Mouse (Mus musculus) kidney, adult 2 months (tissue): ENCODE results near the gene Kxd1. TPM values are rescaled to one million over a fixed set of nuclear protein-coding genes. Genes with fewer than 3 reads are reported as not detected.

Source experiments
- DNase-seq: peaks from one replicate; pipeline ENCODE4 v3.0.0; 2021
- H3K27ac ChIP-seq: fragments of 200-500 bp; 2 replicates; pipeline ENCODE4 v1.5.1; 2012; ENCODE audit warnings: low read depth, low read length, control low read depth, inconsistent platforms; ENCODE audit not compliant: insufficient read depth
- H3K27me3 ChIP-seq: fragments of 200-500 bp; replicated peaks from 2 replicates; pipeline ENCODE4 v1.6.1; 2012; ENCODE audit warnings: mild to moderate bottlenecking, moderate library complexity, low read length, inconsistent platforms; ENCODE audit not compliant: control insufficient read depth, insufficient read depth
- H3K36me3 ChIP-seq: fragments of 200-500 bp; 2 replicates; pipeline ENCODE4 v1.6.1; 2012; ENCODE audit warnings: mild to moderate bottlenecking, moderate library complexity, low read length, inconsistent platforms; ENCODE audit not compliant: control insufficient read depth, insufficient read depth
- H3K4me1 ChIP-seq: fragments of 200-500 bp; 2 replicates; pipeline ENCODE4 v1.6.1; 2011; ENCODE audit warnings: low read length; ENCODE audit not compliant: control insufficient read depth, insufficient read depth
- H3K4me3 ChIP-seq: fragments of 200-500 bp; 2 replicates; pipeline ENCODE4 v1.5.1; 2011; ENCODE audit warnings: mild to moderate bottlenecking, low read depth, low read length, control low read depth; ENCODE audit not compliant: insufficient read depth
- CTCF ChIP-seq: fragments of 200-500 bp; conservative IDR thresholded peaks from 2 replicates; pipeline ENCODE4 v1.5.1; 2011; ENCODE audit warnings: low read depth, mild to moderate bottlenecking, control low read depth, low read length, moderate library complexity, mixed read lengths; ENCODE audit not compliant: insufficient read depth, insufficient read length
- POLR2A ChIP-seq: fragments of 200-500 bp; IDR thresholded peaks from one replicate; pipeline ENCODE4 v1.6.1; 2011; ENCODE audit warnings: low read depth, low read length, control low read depth
- WGBS: fragments of 180-500 bp; shearing (Covaris S2); methylation state at CpG from one replicate; pipeline ENCODE4 v1.1.7; 2018; 5-methylcytosine and 5-hydroxymethylcytosine counted together
- polyA plus RNA-seq: library from polyadenylated mRNA; depleted of rRNA; stranded (reverse); fragments of >200 nt; gene quantifications from 2 replicates; pipeline ENCODE4 v1.2.3, GENCODE M21; 2012

The Kxd1 gene
- polyA plus RNA-seq, 1 experiment = 151 TPM

DNA sequence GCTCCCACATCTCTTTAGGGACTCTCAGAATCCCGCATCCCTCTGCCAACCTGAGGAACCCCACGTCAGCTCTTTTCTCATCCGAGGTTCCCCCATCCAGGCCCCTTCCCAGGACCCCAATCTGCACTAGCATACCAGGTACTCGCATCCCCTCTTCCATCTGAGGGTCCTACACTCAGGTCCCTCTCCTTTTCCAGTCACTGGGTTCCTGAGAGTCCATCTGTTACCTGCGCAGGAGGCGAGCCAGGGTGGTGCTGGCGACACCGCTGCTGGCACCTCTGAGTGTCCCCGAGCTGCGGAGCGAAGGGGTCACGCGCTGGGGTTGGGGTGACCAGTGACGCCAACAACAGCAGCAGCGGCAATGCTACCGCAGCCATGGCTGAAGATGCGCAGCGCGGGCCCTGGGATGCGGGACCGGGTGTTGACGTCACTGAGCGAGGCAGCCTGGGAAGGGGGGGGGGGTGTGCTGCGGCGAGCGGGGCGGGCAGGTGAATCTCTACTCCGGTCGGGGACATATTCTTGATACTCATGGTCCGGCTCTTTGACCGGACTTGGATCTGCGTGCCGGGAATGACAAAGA, 40.7 kb downstream of the Kxd1 start, which contains the start of gene Tmem59l:
TSS of gene Tmem59l (minus strand) at position 418 of the 580 bp plus-strand sequence.
- 12% methylated on average over 33 of the region's 33 CpGs for WGBS
- Histone ChIP-seq H3K36me3 (no peaks in the 10 kb centered on the region), H3K4me1 (no peaks in the 10 kb centered on the region), H3K4me3 (no peak within 1 kb of the TSS; the same call in 1 of the 2 replicates), H3K27ac (no peak within 1 kb of the TSS), H3K27me3 (peaks cover 5% of the 10 kb centered on the region; the same call in 1 of the 2 replicates)
- no peak for TF ChIP-seq POLR2A
- TF ChIP-seq CTCF = no peak
- DNase-seq = no peak

DNA sequence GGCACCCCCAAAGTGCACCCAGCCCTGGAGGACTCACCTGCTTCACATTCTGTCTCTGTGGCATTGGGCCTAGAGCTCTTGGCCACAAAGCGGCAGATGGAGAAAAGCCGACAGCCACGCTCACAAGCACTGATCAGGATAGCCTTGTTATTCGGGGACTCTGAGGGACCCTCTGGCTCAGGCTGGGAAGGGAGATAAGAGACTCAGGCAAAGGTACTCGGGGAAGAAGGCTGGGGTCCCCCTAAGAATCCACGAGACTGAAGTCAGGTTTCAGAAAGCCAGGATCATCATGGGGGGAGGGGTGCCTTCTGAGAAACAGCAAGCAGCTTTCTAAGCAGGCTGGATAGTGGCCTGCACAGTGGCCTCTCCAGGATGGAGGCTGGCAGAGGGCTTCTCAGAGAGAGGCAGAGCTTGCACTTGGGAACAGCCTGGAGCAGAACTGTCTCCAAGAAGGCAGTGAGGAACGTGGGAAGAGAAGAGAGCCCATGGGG, 41.5 kb downstream of the Kxd1 start:
- H3K36me3 ChIP-seq = no peaks in the 10 kb centered on the region
- peaks cover 3% of the 10 kb centered on the region; the same call in 1 of the 2 replicates for H3K27me3 ChIP-seq
- no peak overlapping the region for H3K27ac ChIP-seq
- H3K4me1 ChIP-seq = no peaks in the 10 kb centered on the region
- no peak overlapping the region for H3K4me3 ChIP-seq
- no peak for TF ChIP-seq CTCF
- TF ChIP-seq POLR2A = no peak
- no peak for DNase-seq
- WGBS = 73% methylated on average over 7 of the region's 7 CpGs

DNA sequence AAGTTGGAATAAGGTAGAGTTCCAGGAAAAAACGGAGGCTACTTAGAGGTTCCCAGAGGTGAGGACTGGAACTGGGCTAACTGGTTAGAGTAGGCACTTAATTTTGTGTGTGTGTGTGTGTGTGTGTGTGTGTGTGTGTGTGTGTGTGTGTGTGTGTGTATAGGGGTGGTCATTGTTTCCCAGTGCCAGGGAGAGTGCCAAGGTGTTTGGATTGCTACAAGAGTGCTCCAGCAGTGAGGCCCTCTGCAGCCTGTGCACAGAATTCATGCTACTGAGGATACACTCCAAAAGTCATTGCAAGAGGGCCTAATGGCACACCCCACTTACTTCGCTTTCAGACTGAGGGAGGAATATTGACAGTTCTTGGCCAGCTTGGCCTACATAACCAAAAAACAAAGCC, 44.8 kb downstream of the Kxd1 start:
- H3K4me3 ChIP-seq = no peak overlapping the region
- no peaks in the 10 kb centered on the region for H3K4me1 ChIP-seq
- H3K27ac ChIP-seq = no peak overlapping the region
- H3K36me3 ChIP-seq = no peaks in the 10 kb centered on the region
- H3K27me3 ChIP-seq = no peaks in the 10 kb centered on the region; the same call in 1 of the 2 replicates
- WGBS = 83% methylated on average over 2 of the region's 2 CpGs
- no peak for DNase-seq
- TF ChIP-seq POLR2A (no peak), CTCF (no peak)

DNA sequence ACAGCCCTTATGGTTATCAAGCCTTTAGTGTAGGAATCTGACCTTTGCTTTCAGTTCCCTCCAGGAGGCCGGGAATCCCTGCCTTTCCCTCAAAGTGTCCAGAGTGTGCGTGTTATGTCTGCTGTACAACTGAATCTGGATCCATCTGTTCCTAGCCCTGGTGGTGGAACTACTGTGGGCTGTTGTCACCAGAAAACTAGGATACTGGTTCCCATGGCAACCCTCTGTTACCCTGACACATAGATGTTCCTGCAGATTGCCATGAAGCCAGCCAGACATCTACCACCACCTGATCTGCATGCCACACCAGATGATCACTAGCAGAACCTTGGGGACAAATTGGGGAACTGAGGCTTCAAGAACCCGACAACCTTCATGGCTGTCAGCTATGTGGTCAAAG, 45.8 kb downstream of the Kxd1 start:
- H3K4me3 ChIP-seq = no peak overlapping the region
- no peak overlapping the region for H3K27ac ChIP-seq
- H3K36me3 ChIP-seq = no peaks in the 10 kb centered on the region
- no peak for DNase-seq
- H3K4me1 ChIP-seq = no peaks in the 10 kb centered on the region
- TF ChIP-seq POLR2A = no peak
- TF ChIP-seq CTCF = no peak
- no peaks in the 10 kb centered on the region for H3K27me3 ChIP-seq
- 85% methylated on average over 3 of the region's 3 CpGs for WGBS

DNA sequence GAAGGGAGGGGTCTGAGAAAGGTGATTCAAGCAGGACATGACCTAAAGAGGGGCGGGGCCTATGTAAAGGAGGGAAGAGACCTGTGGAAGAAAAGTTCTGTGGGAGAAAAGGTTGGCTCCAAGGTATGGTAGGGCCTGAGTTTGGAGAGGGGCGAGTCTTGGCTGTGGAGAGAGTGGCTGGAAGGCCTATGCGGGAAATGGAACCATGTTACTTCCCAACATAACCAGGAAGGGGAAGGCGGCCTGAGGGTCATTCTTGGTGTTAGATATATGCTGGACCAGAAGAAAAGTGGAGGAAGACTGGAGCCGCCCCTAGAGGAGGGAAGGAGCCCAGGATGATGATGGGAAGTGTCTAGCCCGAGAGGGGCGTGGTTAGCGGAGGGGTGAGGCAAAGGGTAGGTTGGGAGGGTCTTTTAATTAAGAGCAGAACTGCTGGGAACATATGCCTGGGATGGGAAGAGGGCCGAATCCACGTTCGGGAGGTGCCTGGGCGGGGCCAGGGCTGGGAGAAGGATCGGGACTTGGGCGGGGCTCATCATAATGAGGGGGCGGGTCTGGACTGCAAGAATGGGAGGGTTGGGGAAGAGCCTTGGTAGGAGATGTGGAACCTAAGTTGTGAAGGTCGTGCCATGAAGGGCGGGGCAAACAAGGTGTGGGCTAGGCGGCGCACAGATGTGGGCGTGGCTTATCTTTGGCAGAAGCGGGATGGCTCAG, 50.3 kb downstream of the Kxd1 start:
- WGBS = 6% methylated on average over 21 of the region's 21 CpGs
- no peak for TF ChIP-seq POLR2A
- no peak for TF ChIP-seq CTCF
- Histone ChIP-seq H3K27me3 (no peaks in the 10 kb centered on the region), H3K36me3 (no peaks in the 10 kb centered on the region), H3K4me3 (peak overlapping the region; percentile 85; the same call in 1 of the 2 replicates), H3K4me1 (no peaks in the 10 kb centered on the region), H3K27ac (no peak overlapping the region)
- DNase-seq = peak; percentile 27

DNA sequence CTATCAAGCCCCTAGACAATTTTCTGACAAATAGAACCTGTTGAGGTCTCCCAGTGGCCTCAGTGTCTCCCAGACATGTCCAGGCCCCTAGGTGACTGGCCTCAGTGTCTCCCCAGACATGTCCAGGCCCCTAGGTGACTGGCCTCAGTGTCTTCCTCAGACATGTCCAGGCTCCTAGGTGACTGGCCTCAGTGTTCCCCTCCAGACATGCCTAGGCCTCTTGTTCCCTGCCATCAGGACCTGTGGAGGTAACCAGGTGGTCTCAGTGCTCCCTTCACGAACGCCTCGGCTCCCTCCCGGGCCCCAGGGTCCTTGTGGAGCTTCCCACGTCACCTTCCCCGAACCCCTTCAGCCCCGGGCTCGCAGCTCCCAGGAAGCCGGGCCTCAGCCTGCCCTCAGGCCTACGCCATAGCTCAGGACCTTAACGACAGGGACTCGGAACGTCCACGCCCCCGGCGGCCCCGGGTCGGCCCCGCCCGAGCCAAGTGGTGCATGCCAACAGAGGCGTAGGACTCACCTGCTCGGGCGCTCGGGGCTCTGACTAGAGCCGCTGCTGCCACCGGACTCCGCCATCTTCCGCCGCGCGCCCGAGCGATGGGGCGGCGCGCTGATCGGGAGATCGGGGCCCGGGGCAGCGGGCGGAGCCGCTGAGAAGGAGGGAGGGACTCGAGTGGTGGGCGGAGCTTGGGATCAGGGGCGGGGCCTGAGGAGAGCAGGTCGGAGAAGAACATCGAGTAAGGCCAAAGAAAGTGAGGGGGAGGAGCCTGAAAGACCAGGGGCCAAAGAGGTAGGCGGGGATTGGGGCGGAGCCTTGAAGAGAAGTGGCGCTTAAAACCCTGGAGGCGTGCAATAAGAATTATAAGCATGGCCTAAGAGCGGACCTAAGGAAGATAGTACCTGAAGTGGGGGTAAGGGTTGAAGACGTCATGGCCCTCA, 51.2 kb downstream of the Kxd1 start, which contains the start of gene Klhl26:
TSS of gene Klhl26 (minus strand) at position 636 of the 936 bp plus-strand sequence.
- Histone ChIP-seq H3K36me3 (no peaks in the 10 kb centered on the region), H3K27me3 (no peaks in the 10 kb centered on the region), H3K4me1 (no peaks in the 10 kb centered on the region), H3K27ac (no peak within 1 kb of the TSS), H3K4me3 (peak within 1 kb of the TSS; percentile 85)
- DNase-seq = peak; percentile 98
- no peak for TF ChIP-seq CTCF
- under 1% methylated on average over 53 of the region's 53 CpGs for WGBS

DNA sequence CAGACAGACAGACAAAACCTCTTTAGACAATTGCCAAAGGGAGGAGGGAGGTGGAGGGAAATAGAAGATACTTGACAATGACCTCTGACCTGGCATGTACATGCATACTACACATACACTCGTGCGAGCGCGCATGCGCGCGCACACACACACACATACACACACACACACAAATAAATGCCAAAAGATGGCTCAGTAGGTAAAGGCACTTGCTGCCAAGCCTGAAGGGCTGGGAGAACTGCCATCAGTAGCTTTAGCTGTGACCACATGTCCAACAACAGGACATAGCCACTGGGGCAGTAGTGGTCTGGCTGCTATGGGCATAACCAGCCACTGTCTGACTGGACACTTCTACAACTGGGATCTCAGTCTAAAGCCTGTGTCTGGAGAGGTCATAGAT, 55.9 kb downstream of the Kxd1 start:
- no peak overlapping the region for H3K4me3 ChIP-seq
- H3K27me3 ChIP-seq = no peaks in the 10 kb centered on the region
- H3K27ac ChIP-seq = no peak overlapping the region
- WGBS = 96% methylated on average over 7 of the region's 7 CpGs
- no peak for TF ChIP-seq CTCF
- no peak for TF ChIP-seq POLR2A
- H3K36me3 ChIP-seq = no peaks in the 10 kb centered on the region
- no peak for DNase-seq
- H3K4me1 ChIP-seq = no peaks in the 10 kb centered on the region; the same call in none of the 2 replicates
